Mouse (Mus musculus) spleen, adult 2 months (tissue): Measurements from ENCODE around the gene Gm36864.

Experiments used
- CTCF ChIP-seq: fragments of 200-500 bp; IDR thresholded peaks from 2 replicates; pipeline ENCODE4 v1.5.1; 2011; ENCODE audit warnings: mild to moderate bottlenecking, inconsistent platforms; ENCODE audit not compliant: insufficient read depth, insufficient read length, insufficient replicate concordance; ENCODE audit errors: extremely low read depth
- POLR2A ChIP-seq: fragments of 200-500 bp; IDR thresholded peaks from 2 replicates; pipeline ENCODE4 v1.6.1; 2011; ENCODE audit warnings: low read depth, low read length, inconsistent platforms

- TF ChIP-seq CTCF (no peak), POLR2A (no peak)
Observed at GRCm38 (mm10) chr7:44225076-44225475, 10.9 kb upstream of the Gm36864 start, which contains the start of gene Klk1.
